Mouse (Mus musculus) kidney, postnatal 0 days (tissue): ENCODE data around the gene Mrpl14. TPM values are rescaled to one million over a fixed set of nuclear protein-coding genes. Genes with fewer than 3 reads are reported as not detected.
A peak's percentile ranks its signal among the peaks of the same experiment; 100 is the strongest.

Source experiments
- ATAC-seq: fragments of 200-750 bp; cut with Nextera tagmentation; replicated peaks from 2 replicates; pipeline ENCODE4 v1.8.0; 2017; ENCODE audit warnings: low read depth, moderate number of reproducible peaks, moderate TSS enrichment, moderate library complexity; ENCODE audit not compliant: low FRiP score
- DNase-seq: peaks from one replicate; pipeline ENCODE4 v3.0.0-alpha.2; 2016; ENCODE audit warnings: low spot score
- H3K27ac ChIP-seq: fragments of 300-500 bp; sonication (generic); 2 replicates; pipeline ENCODE4 v1.5.1; 2014; ENCODE audit warnings: mild to moderate bottlenecking
- H3K27me3 ChIP-seq: fragments of 300-500 bp; sonication (generic); 2 replicates; pipeline ENCODE4 v1.6.1; 2014; ENCODE audit warnings: low read length, mixed read lengths; ENCODE audit not compliant: insufficient read depth
- H3K36me3 ChIP-seq: fragments of 300-500 bp; sonication (generic); 2 replicates; pipeline ENCODE4 v1.6.1; 2014; ENCODE audit warnings: low read length, mixed read lengths; ENCODE audit not compliant: insufficient read depth
- H3K4me1 ChIP-seq: fragments of 300-500 bp; sonication (generic); replicated peaks from 2 replicates; pipeline ENCODE4 v1.6.1; 2014; ENCODE audit warnings: antibody characterized with exemption, low read length, mixed read lengths; ENCODE audit not compliant: insufficient read depth
- H3K4me2 ChIP-seq: fragments of 300-500 bp; sonication (generic); 2 replicates; pipeline ENCODE4 v1.6.1; 2014; ENCODE audit warnings: mild to moderate bottlenecking, low read length, moderate library complexity, mixed read lengths
- H3K4me3 ChIP-seq: fragments of 300-500 bp; sonication (generic); replicated peaks from 2 replicates; pipeline ENCODE4 v1.5.1; 2014; ENCODE audit warnings: low read depth, low read length
- H3K9ac ChIP-seq: fragments of 300-500 bp; sonication (generic); 2 replicates; pipeline ENCODE4 v1.6.1; 2014; ENCODE audit warnings: low read depth, low read length
- H3K9me3 ChIP-seq: fragments of 300-500 bp; sonication (generic); replicated peaks from 2 replicates; pipeline ENCODE4 v1.6.1; 2016; ENCODE audit warnings: low read length, inconsistent platforms, mixed read lengths
- CTCF ChIP-seq: IDR thresholded peaks from 2 replicates; pipeline ENCODE4 v1.5.1; 2016; ENCODE audit warnings: antibody characterized with exemption, low read depth, mild to moderate bottlenecking, moderate library complexity
- WGBS: fragments of 180-500 bp; shearing (Covaris S2); extraction: QIAGEN DNeasy Blood & Tissue Kit; methylation state at CpG from one replicate; pipeline ENCODE4 v1.1.7; 2014; 5-methylcytosine and 5-hydroxymethylcytosine counted together
- polyA plus RNA-seq: library from polyadenylated mRNA; unstranded; fragments of >200 nt; fragmentation: Nextera tagmentation; extraction: Ambion mirVana; gene quantifications from 2 replicates; pipeline ENCODE4 v1.2.1, GENCODE M21; 2015

Mrpl14 gene
- polyA plus RNA-seq, 1 experiment from 2014 or later = 160 TPM

DNA sequence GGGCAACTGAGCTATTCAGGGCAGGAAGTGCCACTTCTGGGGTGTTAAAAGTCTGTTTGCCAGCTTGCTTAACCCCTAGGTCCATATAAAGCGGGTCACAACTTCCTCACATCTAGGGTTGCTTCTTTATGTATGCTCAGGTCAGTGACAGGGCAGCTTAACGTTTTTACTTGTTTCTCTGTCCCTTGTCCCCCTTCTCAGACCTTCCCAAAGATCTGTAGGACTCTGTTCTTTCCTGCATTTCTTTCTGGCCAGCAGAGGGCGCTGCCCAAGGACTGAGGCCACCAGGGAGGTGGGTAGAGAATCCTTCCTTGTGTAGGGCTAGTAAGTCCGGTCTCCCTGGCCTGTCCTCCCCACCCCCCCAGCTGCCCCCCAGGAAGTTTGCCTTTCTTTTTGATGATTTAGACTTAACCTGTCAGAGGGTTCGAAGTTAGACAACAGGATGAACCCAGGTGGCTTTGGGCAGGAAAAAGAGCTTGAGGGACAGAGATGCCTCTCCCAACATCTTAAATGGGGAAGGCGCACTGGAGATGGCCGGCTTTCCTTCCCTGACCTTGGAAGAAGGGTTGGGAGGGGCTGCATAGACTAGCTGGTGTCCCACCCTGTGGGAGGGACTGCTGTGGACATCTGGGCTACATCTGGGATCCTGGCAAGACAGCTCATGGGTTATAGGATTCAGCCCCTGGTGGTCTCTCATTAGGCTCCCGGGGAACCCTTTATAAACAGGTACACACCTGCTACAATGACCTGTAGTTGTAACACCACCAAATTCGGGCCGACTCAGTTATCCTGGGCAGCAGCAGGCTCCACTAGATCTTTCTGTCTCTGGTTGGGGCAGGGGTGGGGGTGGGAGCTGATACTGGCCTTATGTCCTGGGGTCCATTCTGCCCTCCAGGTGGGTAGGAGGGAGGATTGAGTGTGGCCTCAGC, 49.5 kb downstream of the Mrpl14 start:
- Histone ChIP-seq H3K4me2 (peak overlapping the region; percentile 82), H3K27me3 (no peaks in the 10 kb centered on the region), H3K4me1 (peaks cover 30% of the 10 kb centered on the region), H3K9ac (peak overlapping the region; percentile 63), H3K27ac (peak overlapping the region; percentile 85), H3K36me3 (no peaks in the 10 kb centered on the region), H3K4me3 (peak overlapping the region; percentile 53), H3K9me3 (no peaks in the 10 kb centered on the region)
- ATAC-seq (peak; percentile 23; the same call in 1 of the 2 replicates), DNase-seq (peak; percentile 92)
- WGBS = 6% methylated on average over 10 of the region's 10 CpGs
- TF ChIP-seq CTCF = peak; percentile 96

DNA sequence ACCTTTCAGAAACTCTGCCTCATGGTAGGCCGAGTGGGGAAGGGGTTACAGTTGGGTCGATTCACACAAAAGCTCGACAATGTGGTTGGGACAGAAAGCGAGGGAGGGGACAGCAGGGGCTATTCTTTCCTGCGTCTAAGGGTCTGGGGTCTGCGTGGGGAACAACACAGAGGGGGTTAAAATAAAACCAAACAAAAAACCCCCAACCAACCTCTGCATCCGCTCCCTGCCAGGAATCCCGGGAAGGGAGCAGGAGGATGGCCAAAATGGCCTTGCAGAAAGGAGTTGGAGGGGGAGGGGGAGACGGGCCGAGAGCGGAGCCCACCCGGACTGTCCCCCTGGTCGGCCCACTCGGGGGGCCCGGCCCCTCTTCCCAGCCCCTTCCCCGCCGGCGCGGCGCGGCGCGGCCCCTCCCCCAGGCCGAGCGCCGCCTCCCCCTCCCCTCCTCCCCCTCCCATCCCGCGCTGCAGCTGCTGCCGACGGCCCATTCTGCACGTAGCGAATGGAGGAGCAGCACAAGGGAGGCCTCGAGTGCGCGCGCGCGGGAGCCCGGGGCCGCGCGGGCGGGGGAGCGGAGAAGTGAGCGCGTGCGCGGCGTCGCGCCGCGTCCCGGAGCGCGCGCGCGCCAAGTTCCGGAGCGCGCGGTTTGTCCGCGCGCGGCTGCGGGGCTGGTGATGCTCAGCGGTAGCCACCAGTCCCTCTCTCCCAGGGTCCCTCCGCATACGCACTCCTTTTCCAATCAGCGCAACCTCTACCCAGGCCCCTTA, 50.4 kb downstream of the Mrpl14 start:
- peak; percentile 91 for DNase-seq
- H3K27me3 ChIP-seq = no peaks in the 10 kb centered on the region
- H3K9me3 ChIP-seq = no peaks in the 10 kb centered on the region
- H3K27ac ChIP-seq = peak overlapping the region; percentile 85
- 2% methylated on average over 40 of the region's 72 CpGs for WGBS
- peak overlapping the region; percentile 53 for H3K4me3 ChIP-seq
- peak; percentile 37 for ATAC-seq
- peak overlapping the region; percentile 63 for H3K9ac ChIP-seq
- H3K36me3 ChIP-seq = no peaks in the 10 kb centered on the region
- peaks cover 30% of the 10 kb centered on the region for H3K4me1 ChIP-seq
- no peak for TF ChIP-seq CTCF
- H3K4me2 ChIP-seq = peak overlapping the region; percentile 82

DNA sequence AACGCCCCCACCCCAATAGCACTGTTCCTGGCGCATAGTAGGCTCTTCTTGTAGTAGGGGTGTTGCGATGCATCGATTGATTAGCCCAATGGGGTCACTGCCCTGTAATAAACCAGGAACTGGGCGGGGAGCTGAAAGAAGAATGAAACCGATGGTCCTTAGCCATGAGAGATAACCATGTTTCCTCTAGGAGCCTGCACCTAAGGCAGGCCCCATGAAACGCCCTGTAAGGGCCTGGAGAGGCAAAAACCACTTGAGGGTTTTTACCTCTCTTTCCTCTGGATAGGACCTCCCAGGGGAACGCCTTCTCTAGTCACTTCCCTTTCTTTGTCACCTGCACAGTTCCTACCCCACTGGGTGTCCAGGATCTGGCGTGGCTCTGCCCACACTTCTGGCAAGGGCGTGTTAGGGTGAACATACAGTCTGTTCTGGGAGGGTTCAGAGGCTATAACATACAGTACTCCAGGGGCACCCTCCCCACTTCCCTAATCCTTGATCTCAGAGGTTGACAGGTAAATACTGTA, 51.0 kb downstream of the Mrpl14 start:
- H3K4me1 ChIP-seq = peaks cover 30% of the 10 kb centered on the region
- peak overlapping the region; percentile 85 for H3K27ac ChIP-seq
- H3K36me3 ChIP-seq = no peaks in the 10 kb centered on the region
- H3K9ac ChIP-seq = peak overlapping the region; percentile 63
- peak overlapping the region; percentile 53 for H3K4me3 ChIP-seq
- H3K4me2 ChIP-seq = peak overlapping the region; percentile 82
- no peak for TF ChIP-seq CTCF
- WGBS = 23% methylated on average over 10 of the region's 10 CpGs
- H3K9me3 ChIP-seq = no peaks in the 10 kb centered on the region
- no peaks in the 10 kb centered on the region for H3K27me3 ChIP-seq
- ATAC-seq = no peak; the same call in 1 of the 2 replicates
- peak; percentile 28 for DNase-seq

GRCm38 (mm10) chr17:45742371-45743147, 56.4 kb downstream of the Mrpl14 start:
- Histone ChIP-seq H3K4me1 (no peaks in the 10 kb centered on the region), H3K9ac (no peak overlapping the region), H3K27ac (no peak overlapping the region), H3K4me2 (no peak overlapping the region), H3K4me3 (no peak overlapping the region), H3K36me3 (no peaks in the 10 kb centered on the region), H3K27me3 (no peaks in the 10 kb centered on the region), H3K9me3 (no peaks in the 10 kb centered on the region)
- 43% methylated on average over 13 of the region's 13 CpGs for WGBS
- no peak for DNase-seq
- no peak for TF ChIP-seq CTCF
- ATAC-seq = no peak

- Histone ChIP-seq H3K4me2 (no peak overlapping the region), H3K9me3 (no peaks in the 10 kb centered on the region), H3K36me3 (no peaks in the 10 kb centered on the region), H3K4me1 (no peaks in the 10 kb centered on the region), H3K4me3 (no peak overlapping the region), H3K9ac (no peak overlapping the region), H3K27me3 (no peaks in the 10 kb centered on the region), H3K27ac (no peak overlapping the region)
- TF ChIP-seq CTCF = no peak
- 54% methylated on average over 2 of the region's 2 CpGs for WGBS
- ATAC-seq (no peak), DNase-seq (no peak)
These were observed 59.5 kb downstream of the Mrpl14 start for GRCm38 (mm10) chr17:45745629-45746028.
